ENCODE assay signal across 9 mouse cellular contexts in genomic region chr3:65663176-65663575, GRCm38 (mm10). TPM values are rescaled to one million over a fixed set of nuclear protein-coding genes. Genes with fewer than 3 reads are reported as not detected.
DNase-seq lines count a peak whose midpoint lies in the region.
"Had no signal": no experiment of that assay in that cellular context is flagged by ENCODE, and none has a peak within 500 bp of the region (broad histone marks: within the 10 kb centered on the region; RNA-seq: fewer than 3 reads in every experiment).

No protein-coding gene starts in this region.

- peak; percentile 90 for DNase-seq in heart, adult 11 months
- DNase-seq in heart, adult 9 months (ENCODE audit: low spot score in 2 of 2) = no peak
- peak; percentile 5 for DNase-seq in 416B (ENCODE audit: low read depth)
- peak; percentile 56 for DNase-seq in T-cell, adult 2 months (ENCODE audit: low spot score)
- DNase-seq in naive thymus-derived CD4-positive, alpha-beta T cell, adult 2 months (ENCODE audit: low read depth) = peak; percentile 26
- DNase-seq in cerebellum, adult 9-11 months = no peak
- no peak for DNase-seq in ovary, postnatal 36 days (ENCODE audit: low spot score)
- DNase-seq in heart, postnatal 4 days = no peak
- DNase-seq: cerebellum, postnatal 36 days had no signal

RNA-seq across cellular contexts. Expression of gene Lekr1, which starts 2.9 kb away (rescaled TPM):
- total RNA-seq in heart, postnatal 4 days (2021) = 1 to 10 TPM; 3.0 to 3.5 TPM

Comparison
In these comparisons a context has a peak if more than half of its experiments do, and no peak if none do; other contexts are left out.
1. DNase-seq: peak in heart, adult 11 months (single experiment), 416B (single experiment), T-cell, adult 2 months (single experiment) and naive thymus-derived CD4-positive, alpha-beta T cell, adult 2 months (single experiment); none in heart, adult 9 months (0 of 2), cerebellum, adult 9-11 months (single experiment), ovary, postnatal 36 days (single experiment) and heart, postnatal 4 days (single experiment).